Mouse (Mus musculus): ENCODE results near the gene Pou2f2.

The Pou2f2 gene

GRCm38 (mm10) chr7:25141761-25142160 is 37.8 kb downstream of the Pou2f2 start:
- DNase-seq, result no peak

GRCm38 (mm10) chr7:25137553-25137952 is 42.0 kb downstream of the Pou2f2 start:
- DNase-seq, result no peak

GRCm38 (mm10) chr7:25133092-25134049 is 46.2 kb downstream of the Pou2f2 start:
- DNase-seq, result peak; percentile 81

DNA sequence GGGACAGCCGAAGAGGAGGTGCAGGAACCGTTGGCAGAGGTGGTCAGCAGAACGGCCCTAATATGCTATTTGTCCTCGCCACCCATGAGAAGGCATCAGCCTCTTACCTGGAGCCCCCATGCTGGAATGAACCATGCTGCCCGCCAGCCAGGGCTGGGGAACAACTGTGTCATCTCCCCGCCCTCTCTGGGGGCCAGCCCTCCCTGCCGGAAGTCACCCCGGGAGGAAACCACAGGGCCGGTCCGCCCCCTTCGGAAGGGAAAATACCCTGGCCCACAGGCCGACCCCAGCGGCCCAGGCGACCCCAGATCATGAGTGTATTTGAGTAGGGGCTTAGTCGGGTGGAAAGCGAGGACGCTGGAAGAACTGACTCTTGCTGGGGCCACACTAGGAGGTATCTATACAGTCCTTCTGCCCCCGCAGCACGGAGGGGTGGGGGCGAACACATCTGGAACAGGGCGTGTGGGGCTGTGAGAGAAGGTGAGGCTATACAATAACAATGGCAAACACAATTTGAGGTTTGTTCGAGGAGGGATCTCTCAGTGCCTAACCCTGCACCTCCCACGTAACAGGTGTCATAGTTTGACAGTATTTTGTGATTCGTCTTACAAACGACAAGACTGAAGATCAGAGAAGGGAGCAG is 47.1 kb downstream of the Pou2f2 start:
- DNase-seq, result no peak

- DNase-seq, result no peak
Measured at GRCm38 (mm10) chr7:25131247-25131646, 48.3 kb downstream of the Pou2f2 start.

DNA sequence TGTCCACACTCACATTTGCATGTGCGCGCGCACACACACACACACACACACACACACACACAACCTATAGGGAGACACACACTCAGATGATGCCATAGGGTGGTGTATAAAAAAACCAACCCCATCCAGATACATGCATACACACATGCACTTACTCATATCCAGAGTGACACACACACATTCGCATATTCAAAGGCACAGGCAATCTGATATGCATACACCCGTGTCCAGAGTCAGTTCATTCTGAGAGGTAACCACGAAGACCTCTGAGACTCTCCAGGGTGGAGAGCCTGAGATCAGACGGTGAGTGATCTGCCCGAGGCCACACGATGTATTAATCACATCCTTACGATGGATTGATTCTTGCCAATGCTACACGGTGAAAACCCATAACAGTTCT is 49.0 kb downstream of the Pou2f2 start:
- DNase-seq, result no peak

- no peak for DNase-seq
Measured at GRCm38 (mm10) chr7:25129390-25129979, 50.0 kb downstream of the Pou2f2 start.

DNA sequence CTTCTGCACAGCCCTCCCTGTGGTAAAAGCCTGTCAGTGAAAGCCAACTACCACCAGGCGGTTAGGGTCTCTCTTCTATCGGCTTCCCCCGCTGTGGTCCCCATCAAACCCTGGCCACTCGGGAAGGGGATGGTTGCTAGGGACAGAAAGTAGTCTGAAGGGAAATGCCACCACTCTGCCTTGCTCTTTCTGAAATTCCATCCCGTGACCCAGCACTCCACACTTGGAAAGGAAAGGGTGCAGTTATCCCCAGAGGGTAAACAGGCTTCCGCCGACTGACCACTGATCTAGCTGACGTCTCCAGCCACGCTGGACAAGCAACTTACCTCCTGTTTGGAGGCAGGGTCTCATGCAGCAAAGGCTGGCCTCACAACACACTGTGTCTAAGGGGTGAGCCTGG is 51.6 kb downstream of the Pou2f2 start:
- no peak for DNase-seq

DNA sequence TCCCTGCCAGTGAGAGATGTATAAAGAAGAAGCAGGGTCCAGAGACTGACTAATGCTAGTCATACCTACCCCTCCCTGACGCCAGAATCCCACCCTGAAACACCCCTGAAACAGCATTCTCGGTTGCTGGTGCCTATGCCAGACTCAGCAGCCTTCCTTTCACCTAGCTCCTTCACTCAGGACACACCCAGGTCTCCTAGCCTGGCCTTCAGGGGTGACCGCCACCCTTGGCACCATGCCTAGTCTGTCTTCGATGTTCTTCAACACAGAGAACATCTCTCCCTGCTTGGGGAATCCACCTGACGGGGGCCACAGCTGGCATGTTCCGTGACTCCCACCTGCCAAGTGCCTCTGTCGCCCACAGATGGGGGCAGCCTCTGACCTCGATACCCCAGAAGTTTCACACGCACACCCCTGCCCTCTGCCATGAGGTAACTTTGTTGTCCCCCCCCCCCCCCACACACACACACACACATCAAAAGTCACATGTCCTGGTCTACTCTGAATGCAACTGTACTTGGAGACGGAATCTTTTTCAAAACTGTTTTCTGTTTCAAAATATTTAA is 53.7 kb downstream of the Pou2f2 start:
- no peak for DNase-seq

DNA sequence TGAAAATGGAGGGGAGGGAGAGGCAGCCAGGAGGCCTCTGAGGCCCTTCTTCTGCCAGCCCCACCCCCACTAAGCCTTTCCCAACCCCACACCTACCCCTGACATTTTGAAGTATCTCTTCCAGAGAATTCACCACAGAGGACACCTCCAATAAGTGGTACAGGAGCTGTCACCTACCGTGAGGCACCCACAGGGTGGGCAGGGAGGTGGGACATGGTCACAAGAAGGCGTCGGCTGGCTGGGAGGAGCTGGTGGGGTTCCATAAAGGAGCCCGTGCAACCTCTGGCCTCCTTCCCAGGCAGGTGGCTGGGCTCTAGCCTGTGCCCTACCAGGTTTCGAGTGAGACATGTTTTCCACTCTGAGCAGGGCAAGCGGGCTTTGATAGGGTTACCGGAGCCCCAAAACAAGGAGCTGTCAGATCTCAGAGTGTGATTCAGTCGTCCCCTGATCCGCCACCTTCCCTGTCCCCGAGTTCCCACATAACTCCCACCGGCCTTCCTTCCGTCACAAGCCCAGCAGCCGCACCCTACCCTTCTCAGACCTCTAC is 58.2 kb downstream of the Pou2f2 start:
- no peak for DNase-seq

DNA sequence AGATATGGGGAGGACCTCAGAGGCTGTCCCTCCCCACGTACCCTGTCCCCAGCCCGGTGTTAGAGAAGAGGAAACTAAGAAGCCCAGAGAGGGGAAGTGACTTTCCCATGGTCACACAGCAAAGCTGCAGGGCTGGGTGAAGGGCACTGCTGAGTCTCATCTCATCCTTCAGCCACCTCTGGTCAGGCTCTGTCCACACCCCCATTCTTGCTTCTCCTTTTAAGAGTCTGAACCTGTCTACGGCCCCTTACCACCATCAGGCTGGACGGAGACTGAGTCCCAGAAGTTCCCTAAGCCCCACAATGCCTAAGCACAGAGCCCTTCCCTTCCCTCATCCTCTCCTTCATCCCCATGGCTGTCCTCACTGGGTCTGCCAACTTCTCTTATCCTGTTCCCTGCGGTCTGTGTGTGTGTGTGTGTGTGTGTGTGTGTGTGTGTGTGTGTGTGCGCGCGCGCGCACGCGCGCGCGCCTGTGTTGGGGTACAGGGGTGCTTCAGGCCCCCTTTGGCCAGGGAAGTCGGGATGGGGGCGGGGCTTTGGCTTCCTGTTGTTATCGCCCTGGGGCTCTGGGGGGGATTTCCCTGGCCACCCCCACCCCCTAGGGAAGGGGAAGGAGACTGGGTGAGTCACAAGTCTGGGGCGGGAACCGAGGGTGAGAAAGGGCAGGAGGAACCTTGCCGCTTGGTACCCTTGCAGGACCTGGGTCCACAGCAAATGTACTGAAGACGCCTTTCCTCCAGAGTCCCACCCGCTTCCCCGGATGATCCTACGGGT is 59.3 kb downstream of the Pou2f2 start:
- DNase-seq, result peak; percentile 54

- DNase-seq, result no peak
Measured at GRCm38 (mm10) chr7:25112956-25113603, 66.4 kb downstream of the Pou2f2 start.

GRCm38 (mm10) chr7:25112178-25112955 is 67.2 kb downstream of the Pou2f2 start:
- no peak for DNase-seq

DNA sequence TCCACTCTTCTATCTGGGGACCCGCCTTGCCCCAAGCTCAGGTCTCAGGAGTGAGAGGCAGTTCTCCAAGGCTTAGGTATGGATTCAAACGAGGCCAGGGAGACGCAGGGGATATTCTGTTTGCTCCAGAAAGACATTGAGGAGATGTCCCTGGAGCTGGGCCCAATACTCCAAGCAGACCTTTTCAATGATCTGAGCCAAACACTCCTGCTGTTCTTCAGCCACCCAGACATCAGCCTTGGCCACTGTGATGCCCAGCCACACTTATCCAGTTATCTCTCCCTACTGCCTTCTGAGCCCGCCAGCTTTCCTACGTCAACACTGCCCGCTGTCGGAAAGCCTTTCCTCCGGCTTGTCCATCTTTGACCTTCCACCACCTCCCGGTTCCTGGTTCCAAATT is 69.2 kb downstream of the Pou2f2 start:
- no peak for DNase-seq

DNA sequence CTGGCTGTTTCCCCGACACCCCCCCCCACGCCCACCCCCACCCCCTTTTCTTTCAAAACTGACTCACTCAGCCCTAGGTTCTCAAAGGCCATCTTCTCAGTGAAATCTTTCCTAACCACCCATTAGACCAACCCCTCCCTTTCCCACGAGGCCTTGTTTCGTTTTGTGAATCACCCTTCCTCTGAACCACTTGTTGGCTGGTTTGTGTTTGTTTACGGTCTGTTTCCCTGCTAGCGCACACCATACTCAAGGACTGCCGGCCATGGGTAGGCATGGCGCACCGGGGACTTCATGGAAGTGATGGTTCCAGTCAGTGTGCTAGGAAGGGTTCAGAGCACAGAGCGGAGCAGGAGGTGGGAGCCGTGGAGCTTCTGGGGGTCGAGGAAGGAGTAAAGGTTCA is 70.2 kb downstream of the Pou2f2 start:
- DNase-seq, result no peak

GRCm38 (mm10) chr7:25106790-25107502 is 72.6 kb downstream of the Pou2f2 start:
- no peak for DNase-seq

- DNase-seq, result peak; percentile 85
Measured at GRCm38 (mm10) chr7:25105411-25106160, 73.9 kb downstream of the Pou2f2 start.

DNA sequence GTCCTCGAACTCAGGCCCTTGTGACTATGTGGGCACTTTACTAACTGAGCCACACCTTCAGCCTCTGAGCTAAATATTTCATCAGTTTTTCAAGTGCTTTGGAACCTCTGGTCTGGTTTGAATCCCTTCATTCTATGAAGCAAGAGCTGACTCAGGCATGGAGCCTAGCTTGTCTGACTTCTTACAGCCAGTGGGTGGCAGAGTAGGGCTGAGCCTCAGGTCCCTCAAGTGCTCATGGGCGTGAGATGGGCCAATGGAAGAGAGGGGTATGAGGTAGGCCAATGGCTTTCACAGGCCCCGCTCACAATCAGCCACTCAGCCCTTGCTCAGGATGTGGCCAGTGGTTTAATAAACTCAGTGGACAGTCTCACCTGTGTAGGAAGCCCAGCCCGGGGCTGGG is 79.9 kb downstream of the Pou2f2 start:
- DNase-seq, result no peak

GRCm38 (mm10) chr7:25098169-25098568 is 81.4 kb downstream of the Pou2f2 start:
- no peak for DNase-seq

- no peak for DNase-seq
Measured at GRCm38 (mm10) chr7:25089875-25090274, 89.7 kb downstream of the Pou2f2 start.

All from right cerebral cortex, postnatal 14 days (tissue).